Mouse (Mus musculus) gastrocnemius, postnatal 14 days (tissue): ENCODE results near the gene Iffo1. TPM values are rescaled to one million over a fixed set of nuclear protein-coding genes. Genes with fewer than 3 reads are reported as not detected.

Experiments used
- DNase-seq: peaks from one replicate; pipeline ENCODE4 v3.0.0; 2021; ENCODE audit warnings: mixed read lengths
- intact Hi-C: fragments of 180-260 bp; cut with DNase I; formaldehyde crosslinking; loops from one replicate; pipeline ENCODE4 v1.15.1; 2025; ENCODE audit warnings: low total_unique reads
- long read RNA-seq, 2 experiments: library from polyadenylated mRNA; stranded (forward); transcript quantifications; one replicate each; pipeline ENCODE4 v2.0.0; 2021
- total RNA-seq, 2 experiments: library from RNA; stranded (reverse); gene quantifications; 2 replicates each; pipeline ENCODE4 v1.2.3; 2021

The Iffo1 gene
- 10 to 100 TPM; 24.0 to 28.7 TPM for total RNA-seq
- long read RNA-seq, experiment 1, partial matches to known transcripts: 9 of 17 reads
- long read RNA-seq, experiment 1, other reads (novel, unspliced or antisense): 8 of 17 reads
- long read RNA-seq, experiment 2, partial matches to known transcripts: 15 of 31 reads
- long read RNA-seq, experiment 2, other reads (novel, unspliced or antisense): 14 of 31 reads

DNA sequence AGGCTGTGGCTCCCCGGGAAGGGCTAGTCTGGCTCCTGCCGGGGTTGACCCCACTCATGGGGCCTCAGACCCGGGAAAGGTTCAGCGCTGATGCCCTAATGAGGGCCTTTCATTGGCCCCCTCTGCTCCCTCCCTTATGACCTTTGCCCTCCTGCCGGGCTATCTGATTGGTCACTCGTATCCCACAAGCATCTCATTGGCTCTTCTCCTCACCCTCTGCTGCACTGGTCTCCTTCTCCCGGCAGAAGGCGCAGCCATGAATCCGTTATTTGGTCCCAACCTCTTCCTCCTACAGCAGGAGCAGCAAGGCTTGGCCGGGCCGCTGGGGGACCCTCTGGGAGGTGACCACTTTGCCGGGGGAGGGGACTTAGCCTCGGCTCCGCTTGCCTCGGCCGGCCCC, at the start of gene Iffo1:
Gene Iffo1 (plus strand): TSS at position 241 of the 400 bp plus-strand sequence.
- intact Hi-C loops: no loop called here

DNA sequence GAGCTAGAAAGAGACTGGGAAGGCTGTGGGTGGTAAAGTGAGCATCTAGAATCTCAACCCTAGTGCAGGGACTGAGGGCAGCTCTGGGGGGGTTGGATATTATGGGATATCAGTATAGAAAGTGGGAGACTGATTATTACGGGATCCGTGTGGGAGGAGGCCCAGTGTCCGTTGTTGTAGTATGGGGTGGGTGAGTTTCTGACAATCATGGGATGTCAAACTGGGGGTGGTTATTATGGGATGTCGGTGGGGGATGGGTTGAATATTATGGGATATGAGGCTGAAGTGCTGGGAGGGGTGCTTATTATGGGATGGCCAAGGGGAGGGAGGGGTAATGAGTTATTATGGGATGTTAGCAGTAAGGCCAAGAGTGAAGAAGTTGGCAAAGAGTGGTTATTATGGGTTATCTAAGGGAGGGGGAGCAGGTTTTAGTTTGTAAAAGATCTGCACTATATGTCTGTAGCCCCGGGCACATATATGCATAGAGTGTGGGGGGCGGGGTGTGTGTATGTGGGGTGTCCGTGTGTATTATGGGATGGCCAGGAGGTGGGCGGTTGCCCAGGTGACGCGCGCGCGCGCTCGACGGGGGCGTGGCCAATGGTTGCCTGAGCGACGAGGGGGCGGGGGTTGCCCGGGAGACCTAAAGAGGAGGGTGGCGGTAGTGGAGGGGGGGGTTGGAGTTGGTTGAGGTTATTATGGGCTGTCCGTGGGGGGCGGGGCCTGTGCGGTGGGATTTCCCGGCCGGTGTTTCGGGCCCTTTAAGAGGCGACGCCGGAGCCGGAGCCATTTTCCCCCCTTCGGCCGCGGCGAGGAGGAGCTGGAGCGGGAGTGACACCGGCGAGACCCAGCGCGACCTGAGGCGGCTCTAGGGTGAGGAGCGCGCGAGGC, 49.4 kb upstream of the Iffo1 start, which contains the start of gene Chd4:
Gene Chd4 (plus strand): TSS at position 591 of the 888 bp plus-strand sequence.
- intact Hi-C loops: no loop called here
- DNase-seq: peak; percentile 95

More for the DNA sequence above, at the start of gene Iffo1:
- peak; percentile 89 for DNase-seq

DNA sequence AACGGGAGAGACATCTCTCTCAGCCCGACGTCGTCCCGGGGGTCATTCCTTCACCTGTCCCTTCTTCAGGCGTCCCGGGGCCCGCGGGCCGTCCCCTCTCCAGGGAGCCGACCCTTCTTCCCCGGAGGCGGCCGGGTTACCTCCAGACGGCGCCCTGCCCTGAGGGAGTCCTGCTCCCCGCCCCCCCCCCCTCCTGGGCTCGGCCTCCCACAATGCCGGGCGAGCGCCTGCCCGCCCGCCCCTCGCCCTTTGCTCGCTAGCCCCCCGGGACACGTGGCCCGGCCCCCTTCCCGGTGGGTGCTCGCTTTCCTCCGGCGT, 48.8 kb upstream of the Iffo1 start:
- no peak for DNase-seq
- intact Hi-C loops: no loop called here

DNA sequence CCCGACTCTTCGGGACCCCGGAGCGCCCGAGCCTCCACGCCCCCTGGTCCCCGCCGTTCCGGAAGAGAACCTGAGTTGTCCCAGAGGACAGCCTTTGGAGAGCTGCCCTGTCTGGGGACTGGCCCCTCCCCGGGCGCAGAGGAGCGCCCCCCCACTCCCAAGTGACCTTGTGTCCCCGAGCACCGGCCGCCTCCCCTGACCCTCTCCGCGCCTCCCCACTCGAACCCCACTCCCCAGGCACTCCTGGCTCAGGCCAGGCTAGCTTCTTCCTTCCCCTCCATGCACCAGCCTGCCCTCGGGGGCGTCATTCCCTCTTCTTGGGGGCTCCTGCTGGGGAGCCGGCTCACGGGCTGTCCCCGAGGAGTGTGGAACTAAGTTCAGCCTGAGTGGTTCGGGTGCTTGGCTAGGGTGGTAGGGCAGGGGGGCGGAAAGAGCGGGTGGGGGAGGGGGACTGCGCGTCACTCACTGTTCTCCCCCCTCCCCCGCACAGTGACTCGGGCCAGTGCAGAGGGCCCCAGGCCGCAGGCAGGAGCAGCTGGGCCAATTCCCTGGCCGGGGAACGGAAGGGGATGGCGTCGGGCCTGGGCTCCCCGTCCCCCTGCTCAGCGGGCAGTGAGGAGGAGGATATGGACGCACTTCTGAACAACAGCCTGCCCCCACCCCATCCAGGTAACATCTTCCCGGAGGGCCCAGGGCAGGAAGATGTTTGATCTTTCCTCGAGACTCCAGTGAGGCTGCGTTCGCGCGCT, 48.3 kb upstream of the Iffo1 start:
- peak; percentile 74 for DNase-seq
- intact Hi-C loops: no loop called here

DNA sequence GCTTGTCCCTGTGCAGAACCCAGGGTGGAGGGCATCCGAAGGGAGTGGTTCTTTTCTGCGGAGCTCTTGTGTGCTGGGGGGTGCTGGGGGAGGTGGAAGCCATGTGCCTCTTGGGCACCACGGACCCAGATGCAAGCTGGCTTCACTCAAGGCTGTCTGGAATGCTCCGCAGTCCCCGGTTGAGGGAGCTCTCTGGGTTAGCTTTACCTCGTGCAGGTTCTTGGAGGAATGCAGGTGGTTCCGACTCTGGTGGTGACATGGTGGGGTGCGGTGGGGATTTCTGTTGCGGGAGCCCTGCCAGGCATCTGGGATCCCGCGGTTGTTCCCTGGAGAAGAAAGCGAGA, 47.7 kb upstream of the Iffo1 start:
- DNase-seq: no peak
- intact Hi-C loops: no loop called here

DNA sequence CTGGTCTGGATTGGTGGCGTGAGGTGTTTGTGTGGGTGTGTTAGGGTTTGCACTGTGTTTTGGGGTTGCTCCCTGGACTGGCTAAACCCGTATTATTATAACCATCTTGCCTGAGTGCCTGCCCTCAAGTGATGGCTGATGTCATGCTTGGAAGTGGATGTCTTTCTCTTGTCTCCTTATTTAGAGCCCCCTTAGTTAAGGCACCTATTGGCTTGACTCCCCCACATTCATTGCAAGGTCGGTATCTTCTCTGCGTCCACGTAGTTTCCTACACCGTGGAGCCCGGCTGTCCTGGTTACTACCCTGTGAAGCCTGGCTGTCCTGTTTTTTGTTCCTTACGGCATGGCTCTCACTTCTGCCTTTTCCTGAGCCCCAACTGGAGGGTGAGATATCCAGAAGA, 47.1 kb upstream of the Iffo1 start:
- intact Hi-C loops: no loop called here

DNA sequence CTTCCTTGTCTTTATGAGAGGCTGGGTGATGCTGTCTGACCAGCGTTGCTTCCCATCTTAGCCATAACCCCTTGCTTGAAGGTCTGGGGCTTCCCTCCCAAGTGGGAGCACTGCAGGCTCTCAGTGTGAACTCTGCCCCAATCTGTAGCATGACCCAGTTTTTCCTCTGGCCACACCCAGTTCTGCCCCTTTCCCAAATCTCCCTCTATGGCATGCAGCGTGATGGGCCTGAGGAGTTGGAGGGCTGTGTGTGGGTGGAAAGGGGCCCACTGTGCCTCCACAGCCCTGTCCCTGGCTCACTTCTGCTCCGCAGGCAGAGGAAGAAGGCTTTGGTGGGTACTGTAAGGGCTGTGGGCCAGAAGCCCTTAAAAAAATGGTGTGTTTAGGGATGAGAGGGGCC, 46.5 kb upstream of the Iffo1 start:
- intact Hi-C loops: no loop called here
- DNase-seq: no peak

More for the DNA sequence above, 47.1 kb upstream of the Iffo1 start:
- no peak for DNase-seq

DNA sequence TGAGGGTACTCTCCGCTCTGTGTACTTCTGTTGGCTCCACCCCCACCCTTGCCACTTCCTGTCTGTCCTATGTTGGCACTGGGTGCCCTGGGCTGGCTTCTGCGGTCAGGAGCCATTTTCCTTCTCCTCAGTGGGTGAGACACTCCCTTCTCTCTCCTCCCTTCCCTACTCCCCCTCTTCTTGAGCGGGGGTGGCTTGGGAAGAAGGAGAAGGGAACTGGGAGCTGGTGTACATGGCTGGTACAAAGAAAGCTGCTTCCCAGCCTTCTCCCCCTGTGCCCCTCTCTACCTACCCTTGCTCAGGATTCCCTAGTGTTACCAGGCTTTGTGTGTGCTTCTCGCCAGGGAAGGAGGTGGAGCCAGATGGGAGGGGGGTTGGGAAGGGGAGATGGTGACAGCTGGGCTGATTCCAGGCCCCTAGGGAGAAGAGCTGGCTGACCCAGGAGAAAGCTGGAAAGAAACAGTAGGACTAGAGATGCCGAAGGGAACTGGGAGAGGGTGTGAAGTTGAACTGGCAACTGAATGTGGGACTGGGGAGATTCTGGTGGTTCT, 45.5 kb upstream of the Iffo1 start:
- DNase-seq: peak; percentile 20
- intact Hi-C loops: no loop called here

DNA sequence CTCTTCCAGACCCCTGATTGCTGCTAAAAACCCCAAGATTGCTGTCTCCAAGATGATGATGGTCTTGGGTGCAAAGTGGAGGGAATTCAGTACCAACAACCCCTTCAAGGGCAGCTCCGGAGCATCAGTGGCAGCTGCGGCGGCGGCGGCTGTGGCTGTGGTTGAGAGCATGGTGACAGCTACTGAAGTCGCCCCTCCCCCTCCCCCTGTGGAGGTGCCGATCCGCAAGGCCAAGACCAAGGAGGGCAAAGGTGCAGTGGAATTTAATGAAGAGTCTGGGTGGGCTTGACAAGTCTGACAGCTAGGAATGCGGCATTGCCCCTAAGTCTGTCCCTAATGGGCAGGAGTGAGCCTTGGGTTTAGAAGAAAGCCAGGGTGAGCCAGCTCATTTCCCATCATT, 43.6 kb upstream of the Iffo1 start:
- intact Hi-C loops: loop anchor here (5.0 kb wide), 1 partner anchor 36 kb away; no protein-coding TSS in a partner anchor
- DNase-seq: no peak

DNA sequence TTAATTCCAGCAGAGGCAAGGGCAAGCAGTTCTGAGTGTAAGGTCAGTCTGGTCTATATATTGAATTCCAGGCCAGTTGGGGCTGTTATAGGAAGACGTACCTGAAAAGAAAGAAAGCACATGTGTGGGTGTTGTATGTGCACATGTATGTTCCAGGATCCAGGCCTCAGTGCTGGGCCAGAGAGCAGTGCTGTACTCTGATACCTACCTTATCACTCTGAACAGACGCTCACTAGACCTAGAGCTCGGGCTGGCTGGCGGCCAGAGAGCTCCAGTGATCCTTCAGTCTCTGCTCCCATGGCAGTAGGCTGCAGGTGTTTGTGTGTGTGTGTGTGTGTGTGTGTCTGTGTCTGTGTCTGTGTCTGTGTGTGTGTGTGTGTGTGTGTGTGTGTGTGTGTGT, 40.8 kb upstream of the Iffo1 start:
- intact Hi-C loops: loop anchor here (5.0 kb wide), 1 partner anchor 33 kb away; no protein-coding TSS in a partner anchor
- DNase-seq: no peak

DNA sequence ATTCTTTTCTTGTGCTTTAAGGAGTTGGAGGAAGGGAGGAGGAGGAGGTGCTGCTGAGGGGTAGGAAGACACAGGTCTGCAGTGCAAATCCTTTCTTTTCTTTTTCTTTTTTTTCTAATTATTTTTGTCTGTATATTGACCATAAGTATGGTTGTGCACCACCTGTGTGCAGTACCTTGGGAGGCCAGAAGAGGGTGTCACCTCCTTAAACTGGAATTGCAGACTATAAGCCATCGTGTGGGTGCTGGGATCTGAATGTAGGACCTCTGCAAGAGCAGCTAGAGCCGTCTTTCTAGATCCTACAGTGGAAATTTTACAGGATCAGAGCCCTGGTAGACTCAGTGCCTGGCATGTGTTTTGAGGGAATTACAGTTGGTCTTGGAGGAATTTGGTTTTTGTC, 37.3 kb upstream of the Iffo1 start:
- intact Hi-C loops: no loop called here
- no peak for DNase-seq

DNA sequence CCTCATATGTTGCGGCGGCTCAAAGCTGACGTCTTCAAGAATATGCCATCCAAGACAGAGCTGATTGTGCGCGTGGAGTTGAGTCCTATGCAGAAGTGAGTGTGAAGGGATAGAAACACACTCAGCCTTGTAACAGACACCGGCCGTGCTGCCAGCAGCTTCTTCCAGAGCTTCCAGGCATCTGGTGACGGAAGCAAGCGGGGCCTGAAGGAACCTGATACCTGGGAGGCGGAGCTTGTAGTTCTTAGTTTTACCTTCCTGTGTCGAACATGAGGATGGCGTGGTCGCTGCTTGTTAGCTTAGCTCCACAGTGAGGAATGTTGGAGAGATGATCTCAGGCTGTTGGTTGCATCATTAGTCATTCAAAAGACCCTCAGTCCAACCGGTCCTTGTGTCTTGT, 35.7 kb upstream of the Iffo1 start:
- intact Hi-C loops: no loop called here
- no peak for DNase-seq

DNA sequence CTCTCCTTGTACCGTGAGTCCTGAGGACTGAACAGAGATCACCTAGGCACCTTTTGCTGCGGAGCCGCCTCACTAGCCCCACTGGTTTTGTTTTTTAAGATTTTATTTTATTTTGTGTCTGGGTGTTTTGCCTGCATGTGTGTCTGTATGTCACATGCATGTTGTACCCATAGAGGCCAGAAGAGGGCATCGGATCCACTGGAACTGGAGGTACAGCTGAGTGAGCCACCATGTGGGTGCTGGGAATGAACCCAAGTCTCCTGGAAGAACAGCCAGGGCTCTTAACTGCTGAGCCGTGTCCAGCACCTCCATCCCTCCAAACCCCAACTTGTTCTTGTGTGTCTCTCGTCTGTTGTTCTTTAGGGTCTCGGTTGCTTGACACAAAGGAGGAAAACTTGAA, 34.1 kb upstream of the Iffo1 start:
- intact Hi-C loops: loop anchor here (2.0 to 5.0 kb wide), 2 partner anchors 14 to 406 kb away; no protein-coding TSS in a partner anchor
- peak; percentile 49 for DNase-seq

DNA sequence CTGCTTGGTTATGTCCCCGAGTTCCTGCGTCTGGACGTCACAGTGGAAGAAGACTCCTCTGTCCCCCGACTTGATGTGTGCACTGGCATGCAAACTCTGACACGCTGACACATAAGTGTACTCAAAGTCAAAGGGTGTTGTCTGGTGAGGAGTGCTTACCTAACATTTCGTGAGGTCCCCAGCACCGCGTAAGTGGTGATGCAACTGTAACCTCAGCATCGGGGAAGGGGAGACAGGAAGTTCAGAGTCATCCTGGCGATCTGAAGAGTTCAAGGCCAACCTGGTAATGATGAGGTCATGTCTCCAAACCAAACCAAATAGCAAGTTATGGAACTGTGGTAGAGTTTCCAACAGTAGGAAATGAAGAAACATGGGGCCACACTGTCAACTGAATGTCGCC, 32.5 kb upstream of the Iffo1 start:
- DNase-seq: no peak
- intact Hi-C loops: loop anchor here (5.0 kb wide), 1 partner anchor 405 kb away; no protein-coding TSS in a partner anchor

DNA sequence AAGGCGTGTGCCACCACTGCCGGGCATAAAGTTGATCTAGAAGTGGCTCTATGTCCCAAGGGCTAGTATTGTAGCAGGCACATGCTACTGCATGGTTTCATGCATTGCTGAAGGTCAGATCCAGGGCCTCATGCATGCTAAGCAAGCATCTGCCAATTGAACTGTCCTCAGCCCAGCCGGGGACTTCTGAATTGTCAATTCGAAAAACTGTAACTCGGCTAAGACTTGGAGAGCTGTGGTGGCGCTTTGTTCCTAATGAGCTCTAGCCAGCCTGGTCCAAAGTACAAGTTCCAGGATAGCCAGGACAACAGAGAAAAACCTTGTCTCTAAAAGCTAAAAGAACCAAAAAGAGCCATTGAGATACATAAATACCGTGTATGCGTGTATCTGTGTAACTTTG, 25.7 kb upstream of the Iffo1 start:
- DNase-seq: no peak
- intact Hi-C loops: no loop called here

DNA sequence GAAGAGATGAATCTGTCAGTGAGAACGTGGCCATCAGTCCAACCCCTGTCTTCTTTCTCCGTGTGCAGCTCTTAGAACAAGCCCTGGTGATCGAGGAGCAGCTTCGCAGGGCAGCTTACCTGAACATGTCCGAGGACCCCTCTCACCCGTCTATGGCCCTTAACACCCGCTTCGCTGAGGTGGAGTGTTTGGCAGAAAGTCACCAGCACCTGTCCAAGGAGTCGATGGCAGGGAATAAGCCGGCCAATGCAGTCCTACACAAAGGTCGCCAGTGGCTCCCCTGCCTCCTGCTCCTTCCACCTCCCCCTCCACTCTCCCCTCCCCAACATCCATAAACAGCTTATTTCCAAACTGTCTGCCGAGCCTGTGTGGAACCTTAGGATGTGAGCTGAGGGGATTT, 16.3 kb upstream of the Iffo1 start:
- DNase-seq: no peak
- intact Hi-C loops: no loop called here

DNA sequence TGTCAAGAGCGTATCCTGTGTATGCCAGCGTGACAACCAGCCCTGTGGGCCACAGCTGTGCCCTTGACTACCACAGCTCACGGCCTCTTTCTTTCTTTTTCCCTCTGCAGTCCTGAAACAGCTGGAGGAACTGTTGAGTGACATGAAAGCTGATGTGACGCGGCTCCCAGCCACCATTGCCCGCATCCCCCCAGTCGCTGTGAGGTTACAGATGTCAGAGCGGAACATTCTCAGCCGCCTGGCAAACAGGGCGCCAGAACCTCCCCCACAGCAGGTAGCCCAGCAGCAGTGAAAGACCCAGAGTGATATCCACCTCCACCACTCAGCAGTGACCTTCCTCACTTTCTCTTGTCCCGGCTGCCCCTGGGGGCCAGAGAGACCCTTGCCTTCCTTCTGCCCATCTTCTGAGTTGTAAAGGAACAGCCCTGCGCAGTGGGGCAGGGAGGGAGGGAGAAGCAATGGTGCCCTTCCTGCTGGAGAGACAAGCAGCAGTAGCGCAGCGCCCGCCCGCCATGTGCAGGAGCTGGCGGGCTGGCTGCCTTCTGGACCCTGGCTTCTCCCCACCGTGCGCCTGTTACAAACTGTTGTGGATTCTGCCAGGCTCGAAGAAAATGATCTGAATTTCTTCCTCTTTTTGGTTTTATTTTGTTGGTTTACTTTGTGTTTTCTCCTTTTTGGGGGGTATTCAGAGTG, 15.2 kb upstream of the Iffo1 start:
- intact Hi-C loops: no loop called here
- DNase-seq: no peak

DNA sequence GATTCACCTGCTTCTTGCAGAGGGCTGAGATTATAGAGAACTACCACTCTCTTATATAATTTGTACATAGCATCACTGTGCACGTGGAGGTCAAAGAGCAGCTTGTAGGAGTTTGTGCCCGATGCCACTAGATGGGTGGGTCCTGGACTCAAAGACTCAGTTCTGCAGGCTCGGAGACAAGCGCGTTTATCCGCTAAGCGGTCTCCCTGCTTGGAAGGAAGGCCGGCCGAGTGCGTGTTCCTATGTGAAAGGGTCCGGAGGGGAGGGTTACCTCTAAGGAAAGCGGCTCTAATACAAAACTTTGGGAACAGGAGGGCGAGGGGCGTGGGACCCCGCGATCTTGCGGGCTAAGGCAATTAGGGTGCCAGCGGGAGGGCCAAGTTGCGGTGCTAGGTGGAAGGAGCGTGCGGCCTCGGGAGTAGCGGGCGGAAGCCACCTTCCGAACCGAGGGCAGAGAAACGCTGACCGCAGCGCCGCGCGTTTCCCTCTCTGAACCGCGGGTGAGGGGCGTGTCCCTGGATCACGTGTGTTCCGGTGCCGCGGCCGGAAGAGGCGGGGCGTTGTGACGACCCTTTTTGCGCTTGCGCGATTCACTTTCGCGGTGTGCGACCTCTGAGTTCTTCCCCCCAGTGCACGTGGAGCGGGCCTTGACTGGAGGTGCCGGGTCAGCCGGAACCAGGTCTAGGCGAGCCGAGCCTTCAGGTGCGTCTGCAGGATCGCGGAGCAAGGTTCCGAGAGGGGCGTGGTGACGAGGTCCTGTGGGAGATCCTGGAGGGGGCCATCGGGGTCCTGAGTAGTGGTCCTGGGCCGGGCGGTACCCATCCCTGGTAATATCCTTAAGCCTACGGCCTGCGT, 13.5 kb upstream of the Iffo1 start, which contains the start of gene Nop2:
Gene Nop2 (plus strand): TSS at position 608 of the 855 bp plus-strand sequence.
- intact Hi-C loops: no loop called here
- DNase-seq: peak; percentile 89
